Mouse (Mus musculus) retina, embryonic 14.5 days (tissue): Measurements from ENCODE around the gene Ccdc88c.

Experiments
- DNase-seq: peaks from one replicate; pipeline ENCODE4 v3.0.0-alpha.2; 2015; ENCODE audit warnings: low spot score

The Ccdc88c gene

DNA sequence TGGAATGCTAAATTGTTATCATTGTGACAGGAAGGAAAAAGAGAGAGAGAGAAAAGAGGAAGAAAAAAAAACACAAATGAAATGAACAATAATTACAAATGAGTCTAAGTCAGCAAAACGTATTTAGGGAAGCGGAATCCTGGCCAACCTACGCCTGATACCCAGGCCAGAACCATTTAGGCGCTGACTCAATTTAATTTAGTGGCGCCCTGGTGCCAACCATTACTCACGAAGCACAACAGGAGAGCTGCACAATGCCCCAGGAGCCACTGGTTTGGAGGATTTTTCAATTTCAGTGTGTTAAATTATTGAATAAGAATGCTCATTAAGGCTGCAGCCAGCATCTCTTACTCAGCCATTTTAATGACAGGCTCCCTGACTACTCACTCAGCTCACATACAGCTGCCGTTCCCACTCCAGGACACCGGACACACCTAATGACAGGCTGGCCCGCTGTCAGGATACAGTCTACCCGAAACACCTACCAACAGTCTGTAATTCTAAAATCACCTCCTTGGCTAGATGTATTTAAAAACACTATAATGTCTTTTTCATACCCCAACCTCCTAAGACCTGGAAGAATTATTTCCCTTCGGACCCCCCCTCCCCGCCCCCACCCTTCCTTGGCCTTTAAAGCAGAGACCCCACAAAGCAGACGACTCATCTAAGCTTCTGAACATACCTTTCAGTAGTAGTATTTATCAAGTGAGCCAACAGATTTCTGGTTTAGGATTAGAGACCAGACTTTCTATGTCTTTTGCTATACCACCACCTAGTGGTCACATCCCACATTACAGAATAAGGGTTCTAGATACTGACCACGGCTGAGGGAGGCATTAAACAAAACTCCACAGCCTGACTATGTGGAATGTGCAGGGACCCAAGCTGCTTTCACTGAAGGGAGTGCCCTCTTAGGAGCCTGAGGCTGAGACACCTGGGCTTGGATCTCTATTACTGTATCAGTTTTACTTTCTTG is 102.9 kb downstream of the Ccdc88c start:
- DNase-seq, result peak; percentile 96

DNA sequence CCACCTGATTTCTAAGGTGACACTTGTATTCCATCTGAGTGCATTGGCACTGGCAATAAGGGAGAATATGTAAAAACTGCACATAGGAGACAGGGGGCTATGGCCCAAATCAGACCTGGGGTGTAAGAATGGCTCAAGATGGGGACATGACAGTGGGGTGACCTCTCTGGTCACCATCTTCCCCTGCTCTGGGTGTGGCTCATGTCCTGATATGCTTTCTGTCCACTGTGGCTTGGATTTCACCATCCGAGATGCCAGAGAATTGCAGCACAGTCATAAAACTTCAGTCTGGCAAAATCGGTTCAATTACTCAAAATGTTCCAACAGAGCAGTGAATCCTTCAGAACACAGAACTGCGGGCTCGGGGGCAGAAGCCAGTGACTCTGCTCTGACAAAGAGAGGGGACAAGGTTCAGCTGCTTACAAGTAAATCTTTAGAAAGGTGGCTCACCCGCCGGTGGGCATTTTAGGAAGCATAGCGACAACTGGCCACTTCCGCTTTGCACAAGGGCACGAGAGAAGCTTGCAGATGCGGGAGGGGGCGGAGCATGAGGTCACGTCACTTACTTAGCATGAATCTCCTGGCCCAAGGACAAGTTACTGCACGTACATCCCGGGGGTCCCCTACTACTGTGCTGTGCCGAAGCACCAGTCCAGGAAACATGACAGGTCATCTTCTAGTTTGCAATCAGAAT is 104.1 kb downstream of the Ccdc88c start:
- DNase-seq, result no peak

DNA sequence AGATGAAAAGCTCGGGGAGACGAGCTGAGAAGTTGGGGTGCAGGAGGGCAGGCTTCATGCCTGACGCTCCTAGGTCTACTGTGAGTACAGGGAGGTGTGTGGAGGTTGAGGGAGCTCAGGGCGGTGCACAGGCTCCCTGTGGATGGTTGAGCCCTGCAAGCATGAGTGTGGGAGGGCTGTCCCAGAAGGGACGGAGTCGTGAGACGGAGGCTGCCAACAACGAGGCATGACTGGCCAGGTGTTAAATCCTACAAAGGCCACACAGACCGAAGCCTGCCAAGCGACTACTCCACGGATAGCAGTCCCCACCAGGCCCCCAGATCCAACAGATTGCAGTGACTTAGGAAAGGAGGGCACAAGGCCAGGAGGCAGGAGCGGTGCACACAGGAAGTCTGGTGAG is 118.1 kb downstream of the Ccdc88c start:
- DNase-seq, result no peak

DNA sequence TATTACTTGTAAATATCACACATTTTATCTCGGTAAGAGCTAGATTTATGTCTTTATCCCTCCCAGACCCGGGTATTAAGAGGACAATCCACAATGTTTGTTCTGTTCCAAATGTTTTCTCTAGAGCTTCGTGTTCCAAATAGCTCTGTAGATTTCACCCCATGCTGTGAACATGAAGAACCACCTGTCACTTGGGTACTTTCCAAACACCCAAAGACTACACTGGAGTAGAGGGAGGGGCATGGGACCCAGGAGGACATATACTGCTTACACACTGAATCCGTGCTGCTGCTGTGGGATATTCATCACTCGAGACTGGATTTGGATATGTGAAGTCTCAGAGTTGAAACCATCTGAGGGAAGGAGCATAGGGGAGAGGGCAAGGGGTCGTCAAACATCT is 119.1 kb downstream of the Ccdc88c start:
- DNase-seq, result no peak

DNA sequence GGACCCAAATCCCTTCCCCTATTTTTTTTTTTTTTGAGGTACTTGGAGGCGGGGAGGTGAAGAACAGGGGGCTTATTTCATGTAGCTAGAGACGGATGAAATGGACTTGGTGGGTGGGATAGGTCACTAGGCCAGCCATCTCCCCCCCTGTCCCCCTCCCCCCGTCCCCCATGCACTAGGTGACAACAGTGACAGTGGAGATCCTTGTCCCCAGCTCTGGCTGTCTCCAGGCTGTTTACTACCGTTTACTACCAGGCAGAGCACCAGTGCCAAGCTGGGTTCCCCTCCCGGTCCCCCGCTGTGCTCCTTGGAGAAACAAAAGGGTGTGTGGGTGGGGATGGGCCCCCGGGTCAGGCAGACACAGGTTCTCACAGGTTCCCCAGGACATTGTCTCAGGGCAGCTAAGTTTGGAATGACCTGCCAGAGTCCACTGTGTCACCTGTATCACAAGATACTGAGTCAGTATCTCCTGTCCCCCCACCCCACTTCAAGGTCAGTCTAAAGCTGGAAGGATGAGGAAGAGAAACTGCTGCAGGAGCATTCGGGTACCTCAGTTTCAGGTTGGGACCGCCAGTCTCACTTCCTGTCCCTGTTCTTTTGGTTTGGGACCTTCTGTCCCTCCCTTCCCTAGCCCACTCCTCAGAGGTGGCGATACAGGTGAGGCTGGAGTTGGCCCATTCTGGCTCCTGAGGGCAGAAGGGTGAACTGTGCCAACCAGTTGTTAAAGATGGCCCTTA is 120.4 kb downstream of the Ccdc88c start:
- DNase-seq, result no peak

DNA sequence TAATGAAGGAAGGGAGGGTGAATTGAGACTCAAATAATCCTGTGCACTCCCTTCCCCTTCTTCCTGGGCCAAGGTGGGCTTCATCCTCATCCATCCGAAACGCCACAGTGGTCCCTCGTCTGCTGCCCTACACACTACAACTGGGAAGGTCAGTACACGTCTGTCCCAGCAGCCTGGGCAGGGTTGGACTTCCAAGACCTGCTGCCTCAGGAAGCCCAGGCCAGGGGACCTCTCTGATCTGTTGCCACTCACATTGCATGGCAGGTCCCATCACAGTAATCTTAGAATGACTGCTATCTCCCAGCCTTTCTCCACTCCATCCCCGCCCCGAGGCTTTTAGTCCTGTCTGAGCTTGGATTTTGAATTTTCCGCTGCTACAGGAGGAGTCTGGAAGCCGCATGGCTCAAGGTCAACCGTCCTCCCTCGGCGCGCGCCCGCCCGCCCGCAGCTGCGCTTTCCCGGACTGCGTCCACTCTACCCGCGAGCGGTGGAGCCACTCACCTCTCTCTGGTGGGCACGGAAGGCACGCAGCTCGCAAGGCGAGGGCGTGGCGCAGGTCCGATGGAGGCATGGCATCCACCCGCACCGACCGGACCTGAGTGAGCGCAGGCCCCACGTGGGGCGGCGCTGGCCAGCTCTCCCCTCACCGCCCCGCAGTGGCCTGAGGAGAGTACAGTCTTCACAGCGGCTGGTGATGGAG is 121.1 kb downstream of the Ccdc88c start, which contains the start of gene Gpr68:
Gpr68 (minus strand) TSS at position 601 of the 700 bp plus-strand sequence.
- peak; percentile 67 for DNase-seq

DNA sequence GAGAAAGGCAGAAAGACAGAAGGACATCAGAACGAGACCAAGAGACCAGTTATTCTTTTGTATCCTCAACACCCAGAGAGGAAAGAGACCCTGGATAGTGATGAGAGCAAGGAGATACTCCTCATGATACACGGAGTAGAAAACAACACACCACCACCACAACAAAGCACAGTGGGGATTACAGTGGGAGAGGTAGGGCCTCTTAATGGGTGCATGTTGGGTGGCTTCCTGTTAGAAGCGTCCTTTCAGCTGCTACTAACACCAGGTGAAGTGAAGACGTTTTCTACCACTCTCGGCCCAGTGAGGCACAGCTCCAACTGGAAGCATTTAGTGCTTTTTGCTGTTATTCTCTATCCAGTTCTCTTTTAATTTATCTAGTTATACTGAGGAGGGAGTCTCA is 122.0 kb downstream of the Ccdc88c start:
- DNase-seq, result no peak

DNA sequence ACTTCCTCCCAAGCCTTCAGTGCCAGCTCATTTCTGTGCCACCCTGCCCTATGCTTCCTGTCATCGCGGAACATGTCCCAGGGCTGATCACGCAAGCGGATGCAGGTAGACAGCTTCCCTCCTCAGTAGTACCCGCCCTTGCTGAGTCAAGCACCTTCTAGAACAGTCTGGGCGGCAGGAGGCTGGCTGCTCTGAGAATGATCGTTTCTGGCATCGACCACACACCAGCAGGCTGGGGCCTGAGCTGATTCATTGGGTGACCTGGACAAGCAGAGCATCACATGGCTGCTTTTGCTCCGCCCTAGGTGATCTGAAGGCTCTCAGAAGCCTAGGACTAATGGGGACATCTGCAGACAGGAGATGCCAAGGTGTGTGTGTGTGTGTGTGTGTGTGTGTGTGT is 125.1 kb downstream of the Ccdc88c start:
- no peak for DNase-seq

DNA sequence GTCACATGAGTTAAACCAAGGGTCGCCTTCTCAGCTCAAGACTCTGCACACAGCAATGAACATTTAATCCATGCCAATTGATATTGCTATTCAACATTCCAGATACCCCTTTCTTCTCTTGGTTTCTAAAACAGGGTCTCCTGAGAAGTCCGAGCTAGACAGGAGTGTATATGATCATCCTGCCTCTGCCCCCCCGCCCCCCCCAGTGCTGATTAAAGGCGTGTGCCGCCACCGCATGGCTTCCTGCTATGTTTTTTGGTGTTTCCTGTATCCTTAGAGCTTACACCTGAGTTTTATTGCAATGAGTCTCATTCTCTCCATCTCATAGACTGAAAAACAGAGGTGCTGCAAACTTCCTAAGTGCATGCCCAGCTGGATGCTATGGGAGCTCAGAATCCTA is 127.5 kb downstream of the Ccdc88c start:
- DNase-seq, result no peak

DNA sequence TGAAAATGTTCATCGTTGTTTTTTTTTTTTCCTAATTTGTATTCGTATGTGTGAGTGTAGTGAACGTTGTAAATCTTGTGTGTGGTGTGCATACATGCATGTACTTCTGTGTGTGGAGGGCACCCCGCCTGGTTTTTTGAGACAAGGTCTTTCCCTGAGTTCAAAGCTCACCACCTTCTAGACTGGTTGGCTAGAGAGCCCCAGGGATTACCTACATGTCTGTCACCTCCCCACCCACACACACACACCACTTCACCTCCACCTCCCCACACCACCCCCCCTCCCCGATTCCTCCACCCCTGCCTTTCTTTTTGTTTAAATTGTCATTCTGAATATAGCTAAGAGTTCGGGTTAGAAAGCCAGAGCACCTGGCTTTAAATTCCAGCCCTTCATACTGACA is 128.0 kb downstream of the Ccdc88c start:
- DNase-seq, result no peak

DNA sequence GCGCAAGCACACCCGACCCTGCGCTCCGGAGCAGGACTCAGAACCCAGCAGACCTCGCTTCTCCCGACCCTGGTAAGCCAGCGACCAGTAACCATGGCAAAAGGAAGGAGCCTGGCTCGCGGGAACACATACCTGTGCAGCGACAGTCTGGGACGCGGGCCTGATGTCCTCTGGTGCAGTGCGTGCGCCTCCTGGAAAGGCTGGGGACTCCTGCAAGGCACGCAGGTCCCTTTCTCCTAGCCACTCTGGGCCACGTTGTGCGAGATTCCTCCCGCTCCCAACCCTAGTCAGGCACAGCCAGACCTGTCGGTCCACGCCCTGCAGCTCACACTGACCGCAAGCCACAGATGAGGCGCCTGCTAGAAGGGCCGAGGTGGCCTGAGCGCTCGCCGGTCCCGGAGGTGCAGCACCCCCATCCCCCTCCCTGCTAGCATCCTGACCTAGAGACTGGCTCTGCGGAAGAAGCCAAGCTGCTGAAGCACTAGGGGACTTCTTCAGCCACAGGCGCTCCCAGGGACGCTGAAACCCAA is 129.7 kb downstream of the Ccdc88c start:
- DNase-seq, result peak; percentile 43

DNA sequence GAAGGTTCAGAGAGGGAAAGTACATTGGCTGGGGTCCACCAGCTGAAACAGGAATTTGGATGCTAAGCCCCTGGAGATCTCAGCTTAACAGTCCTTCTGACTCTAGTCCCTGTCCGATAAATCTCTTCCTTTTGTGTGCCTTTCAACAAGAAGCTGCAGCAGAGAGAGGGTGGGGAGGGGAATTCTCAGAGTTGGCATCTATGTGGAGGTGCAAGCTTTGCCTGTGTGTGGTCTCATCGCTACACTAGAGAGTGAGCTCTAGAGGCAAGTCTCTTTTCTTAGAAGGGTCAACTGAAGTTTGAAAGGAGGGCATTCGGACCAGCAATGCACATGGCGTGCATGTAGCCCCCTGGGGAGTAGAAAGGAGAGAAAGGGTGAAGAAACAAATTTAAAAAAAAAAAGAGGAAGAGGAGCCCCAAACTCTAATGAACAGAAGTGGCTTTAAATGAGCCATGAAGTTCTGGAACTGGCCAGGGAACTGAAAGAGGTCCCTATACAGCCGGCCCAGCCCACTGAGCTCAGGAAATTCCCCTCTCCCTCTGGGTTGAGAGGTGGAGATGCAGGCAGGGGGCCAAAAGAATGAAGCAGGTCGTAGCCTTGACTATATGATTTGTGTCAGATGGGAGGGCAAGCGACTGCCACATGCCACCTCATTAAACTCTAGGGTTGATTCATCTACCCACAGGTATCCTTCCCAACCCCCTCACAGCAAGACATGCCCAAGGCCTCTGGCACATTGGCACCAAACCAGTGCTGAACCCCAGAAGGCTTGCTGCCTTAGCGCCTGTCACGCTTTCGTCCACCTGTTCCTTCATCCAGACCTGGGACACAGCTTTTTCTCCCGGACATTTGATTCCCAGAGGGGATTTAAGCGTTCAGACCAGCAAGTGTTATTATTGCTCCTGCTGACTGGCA is 130.9 kb downstream of the Ccdc88c start:
- peak; percentile 32 for DNase-seq

DNA sequence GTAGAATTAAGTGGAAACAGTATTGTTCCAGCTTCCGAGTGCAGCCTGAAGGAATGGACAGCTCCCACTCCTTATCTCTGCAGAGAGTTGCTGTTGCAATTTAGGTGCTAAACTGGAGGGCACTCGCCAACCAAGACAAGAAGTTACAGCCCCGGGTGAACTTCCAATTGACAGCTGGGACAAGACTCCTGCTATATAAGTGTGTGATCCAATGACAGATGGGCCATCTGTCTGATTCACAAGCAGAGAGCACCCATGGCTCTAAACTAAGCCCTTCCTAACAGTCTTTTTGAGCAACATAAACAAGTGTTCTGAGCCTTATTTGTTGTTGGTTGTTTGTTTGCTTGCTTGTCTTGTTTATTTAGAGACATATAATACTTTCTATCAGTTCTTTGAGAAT is 132.2 kb downstream of the Ccdc88c start:
- DNase-seq, result no peak

DNA sequence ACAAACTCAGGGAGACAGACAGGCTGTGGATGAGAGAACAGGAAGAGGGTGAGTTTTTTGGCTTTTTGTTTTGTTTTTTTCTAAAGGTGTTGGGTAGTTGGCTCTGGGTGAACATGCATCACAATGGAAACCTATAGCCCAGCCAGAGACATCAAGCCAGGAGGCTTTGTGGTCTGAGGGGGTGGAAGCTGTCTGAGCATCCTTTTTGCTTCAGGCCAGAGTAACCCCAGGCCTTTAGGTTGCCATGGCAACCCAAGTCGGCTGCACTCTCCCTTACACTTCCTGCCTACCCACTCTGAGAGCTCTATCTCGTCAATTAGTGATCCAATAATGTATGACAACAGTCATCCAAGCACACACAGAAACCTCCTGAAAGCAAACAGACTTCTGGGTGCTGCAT is 133.4 kb downstream of the Ccdc88c start:
- DNase-seq, result peak; percentile 61

DNA sequence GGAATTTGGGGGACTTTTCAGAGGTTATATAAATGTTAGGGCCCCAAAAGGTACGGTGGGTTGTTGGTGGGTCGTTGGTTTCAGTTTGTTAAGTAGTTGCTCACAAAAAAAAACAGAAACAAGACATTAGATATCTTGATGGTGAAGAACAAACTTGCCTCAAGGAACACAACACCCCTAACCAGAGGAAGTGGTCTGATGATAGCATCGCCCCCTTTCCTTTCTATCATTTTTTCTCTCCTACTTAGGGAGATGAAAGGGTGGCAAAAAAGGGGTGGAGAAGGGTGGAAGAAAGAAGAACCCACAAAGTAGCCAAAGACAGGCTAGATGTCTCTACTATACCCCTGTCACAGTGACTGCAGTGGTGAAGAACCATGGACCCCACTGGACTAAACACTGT is 138.3 kb downstream of the Ccdc88c start:
- DNase-seq, result no peak

DNA sequence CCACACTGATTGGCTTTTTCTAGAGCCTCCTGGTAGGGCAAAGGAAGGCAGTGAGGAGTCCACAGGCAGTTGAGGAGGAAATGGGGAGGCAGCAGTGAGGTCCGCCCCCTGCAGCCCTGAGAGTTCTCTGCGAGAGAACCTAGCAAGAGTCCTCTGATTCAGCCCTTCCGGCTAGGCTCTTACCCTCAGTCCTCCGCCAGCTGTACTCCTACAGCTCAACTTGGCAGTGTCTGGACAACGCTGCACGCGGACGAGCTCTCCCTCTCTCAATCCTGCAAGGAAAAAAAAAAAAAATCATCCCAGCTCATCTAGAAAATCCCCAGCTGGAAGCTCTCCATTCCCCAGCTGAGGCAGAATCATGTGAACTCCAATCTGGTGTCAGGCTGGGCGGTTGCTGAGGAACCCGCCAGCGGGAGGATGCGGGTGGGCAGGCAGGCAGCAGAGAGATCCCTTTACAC is 141.0 kb downstream of the Ccdc88c start:
- no peak for DNase-seq

DNA sequence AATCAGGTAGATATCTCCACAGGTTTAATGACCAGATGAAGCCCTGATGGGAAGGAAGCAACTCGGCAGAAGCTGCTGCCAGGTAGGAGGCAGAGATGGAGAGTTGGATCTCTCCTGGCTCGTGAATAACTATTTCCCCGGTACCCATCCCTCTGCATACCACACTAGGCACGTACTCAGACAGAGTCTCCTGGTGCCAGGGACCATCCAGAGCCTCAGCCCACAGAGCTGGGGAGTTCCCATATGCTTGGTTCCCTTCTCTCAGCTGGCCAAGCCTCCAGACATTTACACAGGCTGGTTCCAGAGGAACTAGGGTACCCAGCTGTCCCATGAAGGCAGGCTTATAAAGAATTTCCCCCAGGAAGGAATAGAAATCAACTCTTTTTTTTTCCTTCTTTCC is 142.0 kb downstream of the Ccdc88c start:
- no peak for DNase-seq

DNA sequence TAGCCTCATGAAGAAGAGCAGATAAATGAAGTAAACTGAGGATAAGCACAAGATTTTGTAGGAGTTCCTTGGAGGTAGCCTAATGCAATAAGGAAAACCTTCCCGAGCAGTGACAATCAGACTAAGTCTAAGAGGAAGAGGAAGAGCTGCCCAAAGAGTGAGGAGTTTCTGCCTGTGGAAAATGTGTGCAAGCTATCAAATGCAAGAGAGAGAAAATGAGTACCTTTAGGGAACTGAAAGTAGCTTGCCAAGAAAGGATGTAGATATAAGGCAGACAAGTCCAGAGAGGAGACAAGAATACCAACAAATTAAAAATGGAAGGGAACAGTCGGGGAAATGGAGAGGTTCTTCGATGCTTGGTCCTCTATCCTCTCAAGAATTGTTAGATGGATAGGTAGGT is 143.3 kb downstream of the Ccdc88c start:
- no peak for DNase-seq

DNA sequence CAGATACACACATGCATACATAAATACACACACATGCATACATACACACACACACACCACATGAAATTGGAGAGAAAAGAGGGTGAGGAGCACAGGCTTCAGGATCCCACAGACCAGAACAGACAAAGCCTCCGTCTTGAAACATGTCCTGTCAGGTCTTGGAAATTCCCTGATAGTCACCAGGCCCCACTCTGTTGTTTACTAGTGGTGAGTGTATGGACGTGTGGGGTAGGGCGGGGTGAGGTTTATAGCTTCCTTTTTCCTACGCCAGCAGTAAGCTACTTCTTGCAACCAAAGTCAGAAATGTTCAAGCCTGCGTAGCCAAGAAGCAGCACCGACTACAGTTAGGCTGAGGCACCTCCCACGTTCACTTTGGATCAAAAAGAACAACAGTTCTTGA is 145.7 kb downstream of the Ccdc88c start:
- no peak for DNase-seq

DNA sequence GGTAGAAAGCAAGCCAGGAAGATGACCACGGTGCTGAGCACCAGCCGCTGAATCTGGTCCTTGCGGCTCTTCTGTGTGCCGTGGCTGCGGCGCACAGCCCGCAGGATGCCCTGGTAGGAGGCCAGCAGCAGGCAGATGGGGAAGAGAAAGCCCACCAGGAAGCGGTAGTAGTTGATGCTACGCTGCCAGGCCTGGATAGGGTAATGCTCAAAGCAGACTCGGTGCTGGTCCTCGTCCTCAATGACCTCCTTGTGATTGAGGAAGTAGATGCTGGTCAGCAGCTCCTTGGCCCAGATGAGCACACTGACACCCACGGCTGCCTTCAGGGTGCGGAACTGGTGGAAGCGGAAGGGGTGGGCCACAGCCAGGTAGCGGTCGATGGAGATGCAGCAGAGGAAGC is 150.3 kb downstream of the Ccdc88c start:
- no peak for DNase-seq
